Mouse (Mus musculus) forebrain, embryonic 10.5 days (tissue): ENCODE results near the gene Gpr155. TPM values are rescaled to one million over a fixed set of nuclear protein-coding genes. Genes with fewer than 3 reads are reported as not detected.

Experiments
- DNase-seq: peaks from one replicate; pipeline ENCODE4 v3.0.0-alpha.2; 2017; ENCODE audit warnings: low spot score; ENCODE audit errors: extremely low spot score
- H3K27ac ChIP-seq: fragments of 300-500 bp; sonication (generic); 2 replicates; pipeline ENCODE4 v1.5.1; 2016; ENCODE audit warnings: mild to moderate bottlenecking
- H3K27me3 ChIP-seq: fragments of 300-500 bp; sonication (generic); 2 replicates; pipeline ENCODE4 v1.6.1; 2016; ENCODE audit warnings: mild to moderate bottlenecking; ENCODE audit not compliant: poor library complexity, severe bottlenecking
- H3K36me3 ChIP-seq: fragments of 300-500 bp; sonication (generic); replicated peaks from 2 replicates; pipeline ENCODE4 v1.6.1; 2016; ENCODE audit warnings: mild to moderate bottlenecking, moderate library complexity
- H3K4me1 ChIP-seq: fragments of 300-500 bp; sonication (generic); 2 replicates; pipeline ENCODE4 v1.6.1; 2016
- H3K4me3 ChIP-seq: fragments of 300-500 bp; sonication (generic); 2 replicates; pipeline ENCODE4 v1.5.1; 2016; ENCODE audit warnings: mild to moderate bottlenecking, moderate library complexity
- H3K9me3 ChIP-seq: fragments of 300-500 bp; sonication (generic); 2 replicates; pipeline ENCODE4 v1.6.1; 2016; ENCODE audit warnings: mild to moderate bottlenecking, moderate library complexity
- WGBS: fragments of 180-500 bp; shearing (Covaris S2); methylation state at CpG from one replicate; pipeline ENCODE4 v1.1.7; 2016; 5-methylcytosine and 5-hydroxymethylcytosine counted together
- polyA plus RNA-seq: library from polyadenylated mRNA; unstranded; fragments of >200 nt; fragmentation: Nextera tagmentation; extraction: Ambion mirVana; gene quantifications from 2 replicates; pipeline ENCODE4 v1.2.1, GENCODE M21; 2016

Gpr155 gene
- polyA plus RNA-seq, 1 experiment from 2014 or later, result 2.2 TPM

DNA sequence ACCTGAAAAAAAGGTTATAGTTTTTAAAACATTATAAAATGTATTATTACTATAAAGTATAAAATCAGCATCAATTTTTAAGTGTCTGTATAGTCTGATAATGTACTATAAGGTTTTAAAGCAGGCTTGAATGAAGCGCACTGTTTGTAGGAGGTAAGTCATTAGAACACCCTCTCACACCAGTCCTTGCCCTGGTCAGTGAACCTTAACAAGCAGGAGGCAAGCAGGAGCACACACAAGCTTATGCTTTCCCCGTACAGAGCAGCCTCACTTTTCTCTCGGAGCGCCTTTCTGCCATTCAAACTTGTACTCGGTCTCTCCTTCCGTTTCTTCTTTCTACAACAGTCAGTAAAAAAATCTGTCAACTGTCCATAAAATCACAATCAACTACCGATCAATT is 80.4 kb downstream of the Gpr155 start:
- DNase-seq, result no peak
- H3K4me3 ChIP-seq, result no peak overlapping the region
- H3K36me3 ChIP-seq, result peaks cover 63% of the 10 kb centered on the region
- peaks cover 3% of the 10 kb centered on the region for H3K4me1 ChIP-seq
- H3K27me3 ChIP-seq, result no peaks in the 10 kb centered on the region
- H3K9me3 ChIP-seq, result no peaks in the 10 kb centered on the region
- no peak overlapping the region for H3K27ac ChIP-seq
- 92% methylated on average over 7 of the region's 7 CpGs for WGBS

DNA sequence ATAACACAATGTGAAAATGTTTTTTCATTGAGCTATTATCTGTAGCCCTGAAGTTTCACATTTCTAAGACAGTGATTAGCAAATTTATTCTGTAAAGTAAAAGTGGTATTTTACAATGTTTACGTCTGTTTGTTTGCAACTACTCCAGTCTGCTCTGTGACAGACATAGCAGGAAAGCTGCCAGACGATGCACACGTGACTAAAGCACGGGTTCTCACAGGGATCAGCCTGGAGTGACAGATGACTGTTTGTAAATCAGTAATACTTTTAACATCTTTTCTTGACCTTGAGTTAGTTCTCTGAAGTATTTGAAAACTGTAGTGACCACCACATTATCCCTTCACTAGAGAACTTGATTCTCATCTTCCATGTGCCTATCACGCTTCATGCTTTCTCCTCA is 81.9 kb downstream of the Gpr155 start:
- no peaks in the 10 kb centered on the region for H3K9me3 ChIP-seq
- H3K27ac ChIP-seq, result no peak overlapping the region
- H3K4me3 ChIP-seq, result no peak overlapping the region
- 92% methylated on average over 5 of the region's 5 CpGs for WGBS
- DNase-seq, result no peak
- no peaks in the 10 kb centered on the region for H3K27me3 ChIP-seq
- no peaks in the 10 kb centered on the region for H3K4me1 ChIP-seq
- H3K36me3 ChIP-seq, result peaks cover 61% of the 10 kb centered on the region

DNA sequence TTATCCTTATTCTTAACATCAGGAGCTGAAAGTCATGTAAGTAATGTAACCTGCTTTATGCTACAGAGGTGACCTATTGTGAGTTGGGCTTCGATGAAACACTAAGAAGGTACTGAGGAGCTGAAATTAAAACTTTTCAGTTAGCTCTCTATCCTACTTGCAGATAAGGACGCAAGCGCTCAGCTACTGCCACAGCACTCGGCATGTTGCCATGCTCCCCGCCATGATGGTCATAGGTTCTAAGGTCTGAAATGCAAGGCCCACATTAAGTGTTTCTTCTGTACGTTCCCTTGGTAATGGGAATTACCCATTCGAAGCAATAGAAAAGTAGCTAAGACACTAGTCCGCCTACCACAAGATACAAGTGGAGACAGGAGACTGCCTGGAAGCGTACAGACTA is 83.7 kb downstream of the Gpr155 start:
- Histone ChIP-seq H3K9me3 (no peaks in the 10 kb centered on the region), H3K4me3 (no peak overlapping the region), H3K27ac (no peak overlapping the region), H3K4me1 (0 out of 2 replicates have a peak, but pooled peaks cover 7% of the 10 kb centered on the region), H3K27me3 (no peaks in the 10 kb centered on the region), H3K36me3 (peaks cover 46% of the 10 kb centered on the region)
- 94% methylated on average over 9 of the region's 9 CpGs for WGBS
- DNase-seq, result no peak

DNA sequence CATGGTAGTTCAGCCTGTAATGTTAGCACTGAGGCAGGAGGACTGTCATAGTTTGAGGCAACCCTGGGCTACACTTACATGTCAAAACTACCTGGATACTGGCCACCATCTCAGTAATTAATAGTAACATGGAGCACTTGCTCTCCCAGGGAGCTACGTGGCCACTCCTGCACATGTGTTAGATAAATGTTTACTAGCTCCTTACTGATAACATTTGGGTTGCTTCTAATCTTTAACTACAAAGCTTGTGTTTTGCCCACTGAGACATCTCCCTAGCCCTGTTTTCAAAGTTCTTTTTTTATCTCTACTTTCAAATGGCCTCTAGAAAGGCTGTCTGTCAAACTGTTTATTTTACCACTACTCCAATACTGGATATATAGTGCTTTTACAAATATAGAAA is 84.4 kb downstream of the Gpr155 start:
- H3K9me3 ChIP-seq, result no peaks in the 10 kb centered on the region
- H3K36me3 ChIP-seq, result peaks cover 39% of the 10 kb centered on the region
- H3K27me3 ChIP-seq, result no peaks in the 10 kb centered on the region
- 0 out of 2 replicates have a peak, but pooled peaks cover 7% of the 10 kb centered on the region for H3K4me1 ChIP-seq
- 97% methylated on average over 1 of the region's 1 CpGs for WGBS
- no peak overlapping the region for H3K27ac ChIP-seq
- no peak overlapping the region for H3K4me3 ChIP-seq
- no peak for DNase-seq

DNA sequence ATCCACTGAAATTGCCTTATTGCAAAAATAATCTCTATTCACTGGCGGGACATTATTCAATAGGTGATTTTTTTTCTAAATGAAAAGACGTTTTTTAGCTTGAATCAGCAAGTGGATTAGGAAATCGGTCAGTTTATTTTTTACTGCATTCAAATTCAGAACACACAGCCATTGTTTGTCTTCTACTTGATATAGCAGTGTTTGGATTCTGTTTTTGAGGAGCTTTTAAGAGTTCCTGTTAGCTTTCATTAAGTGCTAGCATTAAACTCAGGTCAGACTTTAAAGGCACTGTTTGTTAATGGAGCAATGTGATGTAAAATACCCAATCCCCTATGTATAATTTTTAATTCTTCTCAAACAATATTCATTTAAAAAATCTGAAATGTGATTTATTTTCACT is 87.5 kb downstream of the Gpr155 start:
- Histone ChIP-seq H3K27me3 (no peaks in the 10 kb centered on the region), H3K27ac (no peak overlapping the region), H3K9me3 (no peaks in the 10 kb centered on the region), H3K36me3 (peaks cover 19% of the 10 kb centered on the region), H3K4me1 (0 out of 2 replicates have a peak, but pooled peaks cover 7% of the 10 kb centered on the region), H3K4me3 (no peak overlapping the region)
- no peak for DNase-seq
- 72% methylated on average over 3 of the region's 3 CpGs for WGBS

DNA sequence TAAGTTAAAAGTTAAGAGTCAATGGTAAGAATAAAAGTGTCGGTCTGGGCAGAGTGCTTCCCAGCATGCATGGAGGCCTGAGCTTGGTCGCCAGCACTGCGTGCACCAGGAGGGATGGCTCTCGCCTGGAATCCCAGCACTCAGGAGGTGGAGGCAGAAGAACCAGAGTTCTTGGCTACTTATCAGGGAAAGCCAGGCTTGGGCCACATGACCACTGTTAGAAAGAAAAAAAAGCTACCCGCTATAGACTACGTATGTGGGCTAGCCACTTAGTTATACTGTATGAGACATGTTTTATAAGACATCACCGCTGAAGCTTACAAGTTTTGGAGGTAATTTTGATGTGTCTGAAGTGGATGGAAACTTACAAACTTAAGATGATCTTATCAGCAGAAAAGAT is 88.2 kb downstream of the Gpr155 start:
- H3K4me1 ChIP-seq, result 0 out of 2 replicates have a peak, but pooled peaks cover 7% of the 10 kb centered on the region
- no peak for DNase-seq
- peaks cover 19% of the 10 kb centered on the region for H3K36me3 ChIP-seq
- no peak overlapping the region for H3K27ac ChIP-seq
- 85% methylated on average over 7 of the region's 7 CpGs for WGBS
- no peaks in the 10 kb centered on the region for H3K27me3 ChIP-seq
- H3K4me3 ChIP-seq, result no peak overlapping the region
- H3K9me3 ChIP-seq, result no peaks in the 10 kb centered on the region

DNA sequence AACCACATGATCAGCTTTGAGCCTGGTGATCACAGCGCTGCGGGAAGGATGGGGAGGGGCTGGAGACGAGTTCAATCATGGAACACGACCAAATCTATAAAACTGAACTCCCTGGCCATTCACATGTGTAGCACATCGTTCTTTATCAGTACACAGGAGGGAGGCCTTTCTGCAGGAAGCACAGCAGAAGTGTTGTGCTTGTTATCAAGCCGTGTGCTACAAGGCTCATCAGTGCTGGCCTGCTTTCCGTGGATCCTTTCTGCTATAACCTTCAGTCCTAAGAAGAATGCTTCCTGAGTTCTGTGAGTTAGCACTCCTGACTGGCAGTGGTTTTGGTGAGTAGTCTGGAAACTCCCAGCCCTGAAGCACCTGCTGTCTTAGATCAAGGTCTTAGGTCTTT is 91.3 kb downstream of the Gpr155 start:
- WGBS, result 88% methylated on average over 7 of the region's 7 CpGs
- no peak overlapping the region for H3K4me3 ChIP-seq
- H3K9me3 ChIP-seq, result no peaks in the 10 kb centered on the region
- no peak for DNase-seq
- 0 out of 2 replicates have a peak, but pooled peaks cover 7% of the 10 kb centered on the region for H3K4me1 ChIP-seq
- no peak overlapping the region for H3K27ac ChIP-seq
- H3K36me3 ChIP-seq, result peaks cover 15% of the 10 kb centered on the region
- H3K27me3 ChIP-seq, result no peaks in the 10 kb centered on the region

Other genes with a start within 250 kb of the Gpr155 start
- 111 and 112 TPM in 2 replicates for gene Ola1, start 167.6 kb downstream of the Gpr155 start, polyA plus RNA-seq
- 0.94 and 1.1 TPM in 2 replicates for gene Sp9, start 114.6 kb downstream of the Gpr155 start, polyA plus RNA-seq
- 12.8 and 13.8 TPM in 2 replicates for gene Scrn3, start 74.0 kb downstream of the Gpr155 start, polyA plus RNA-seq
- 13.3 and 14.0 TPM in 2 replicates for gene Cir1, start 73.9 kb downstream of the Gpr155 start, polyA plus RNA-seq
- 7.5 and 8.6 TPM in 2 replicates for gene Wipf1, start 143.2 kb upstream of the Gpr155 start, polyA plus RNA-seq
- gene Chrna1, start 193.8 kb upstream of the Gpr155 start, polyA plus RNA-seq, result 0.76 and 1.1 TPM in 2 replicates